Mouse (Mus musculus) liver, adult 2 months (tissue): ENCODE measurements around the gene 4921539E11Rik.

Experiments used
- CTCF ChIP-seq: fragments of 200-500 bp; IDR thresholded peaks from 2 replicates; pipeline ENCODE4 v1.5.1; 2011; ENCODE audit warnings: low read depth, low read length, control low read depth
- POLR2A ChIP-seq: fragments of 200-500 bp; IDR thresholded peaks from 2 replicates; pipeline ENCODE4 v1.6.1; 2011; ENCODE audit warnings: low read length, control low read depth; ENCODE audit not compliant: insufficient read depth; ENCODE audit errors: extremely low read depth

- no peak for TF ChIP-seq CTCF
- TF ChIP-seq POLR2A = no peak
Observed at GRCm38 (mm10) chr4:103216046-103216445, 74.6 kb downstream of the 4921539E11Rik start.
